Mouse (Mus musculus) left cerebral cortex, adult 8-10 months (tissue): ENCODE results near the gene Nat8f1. TPM values are rescaled to one million over a fixed set of nuclear protein-coding genes. Genes with fewer than 3 reads are reported as not detected.
"Not testable (repeated sequence)": the region's sequence is repeated elsewhere in the genome, so short reads cannot be mapped to it uniquely, and the experiment has no call there.

Source experiments
- DNase-seq, 2 experiments: peaks; one replicate each; pipeline ENCODE4 v3.0.0; 2022; ENCODE audit warnings: low spot score in 2 of 2
- total RNA-seq, 4 experiments: library from RNA; stranded (reverse); gene quantifications; 2 replicates each; pipeline ENCODE4 v1.2.4; 2022

Nat8f1 gene
- total RNA-seq, 4 experiments from 2014 or later = 21.8 to 24.5 (median 22.0) TPM

- no peak for DNase-seq
Measured at GRCm38 (mm10) chr6:85908341-85908740, 7.1 kb downstream of the Nat8f1 start.

DNA sequence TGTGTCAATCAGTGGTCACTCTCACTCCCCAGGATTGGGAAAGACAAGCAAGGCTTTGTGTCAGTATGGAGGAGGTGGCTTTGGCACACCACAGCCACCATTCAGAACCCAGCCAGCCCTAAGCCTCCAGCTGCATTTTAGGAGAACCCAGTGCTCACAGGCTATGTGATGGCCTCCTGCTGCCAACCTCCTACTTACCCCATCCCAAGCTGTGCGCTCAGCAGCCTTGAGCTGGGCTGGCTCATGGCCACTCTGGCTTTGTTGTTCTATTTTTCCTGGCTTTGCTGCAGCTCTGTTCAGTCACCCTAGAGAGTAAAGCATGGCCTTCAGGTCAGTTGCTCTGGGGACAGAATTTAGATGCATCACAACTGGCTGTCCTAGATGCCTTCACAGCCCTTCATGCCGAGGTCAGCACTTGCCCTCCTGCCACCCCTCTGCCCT lies 8.6 kb downstream of the Nat8f1 start:
- DNase-seq = peak; percentile 22 to 86

- peak; percentile 70 to 92 for DNase-seq
Measured at GRCm38 (mm10) chr6:85904642-85905061, 10.8 kb downstream of the Nat8f1 start, which contains the start of gene Nat8f4. Gene Nat8f4, minus strand, starts transcription at chr6:85904884.

GRCm38 (mm10) chr6:85902303-85902702 lies 13.2 kb downstream of the Nat8f1 start:
- DNase-seq = no peak

GRCm38 (mm10) chr6:85898596-85899475 lies 16.7 kb downstream of the Nat8f1 start:
- not testable (repeated sequence) for DNase-seq

DNA sequence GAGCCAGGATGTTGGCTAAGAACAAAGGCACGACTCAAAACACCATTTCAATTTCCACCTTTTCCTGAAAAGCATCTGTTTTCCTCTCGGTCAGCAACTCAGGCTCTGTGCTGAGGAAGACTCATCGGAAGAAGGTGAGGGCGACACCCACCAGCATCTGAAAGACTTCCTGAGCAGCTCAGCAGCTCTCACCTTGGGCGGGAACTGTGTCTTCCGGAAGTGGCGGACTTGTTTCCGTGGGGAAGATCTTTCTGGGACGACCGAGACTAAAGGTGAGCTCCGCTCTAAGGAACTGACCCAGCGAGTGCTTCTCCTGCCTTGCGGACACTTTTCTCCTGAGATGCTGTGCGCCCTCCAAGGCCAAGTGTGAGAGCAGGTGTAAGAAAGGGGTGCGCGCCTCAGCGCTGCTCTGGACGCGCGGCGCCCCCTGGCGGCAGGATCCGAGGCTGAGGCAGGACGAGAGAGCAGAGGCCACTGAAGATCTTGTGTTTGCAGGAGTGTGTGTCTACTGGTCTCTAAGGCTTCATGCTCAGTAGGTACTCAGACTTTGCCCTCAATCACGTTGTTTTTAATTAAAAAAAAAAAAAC lies 20.3 kb downstream of the Nat8f1 start:
- not testable (repeated sequence) for DNase-seq

DNA sequence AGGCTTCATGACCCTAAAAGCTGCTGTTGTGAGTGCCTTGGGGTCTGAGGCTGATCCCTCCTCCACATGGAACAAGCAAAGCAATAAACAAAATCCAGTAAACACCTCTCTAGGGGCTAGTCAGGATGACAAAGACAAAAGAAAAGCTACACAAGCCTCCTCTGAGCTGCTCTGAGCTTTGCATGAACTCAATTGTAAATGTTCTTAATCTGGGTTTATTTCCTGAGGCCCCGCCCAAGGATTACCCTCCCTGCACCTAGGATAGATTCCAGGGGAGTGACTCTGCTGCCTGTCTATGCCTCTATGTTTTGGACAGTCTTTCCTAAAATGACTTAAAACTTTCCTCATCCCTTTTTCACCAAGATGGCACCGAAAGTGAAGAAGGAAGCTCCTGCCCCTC lies 26.5 kb downstream of the Nat8f1 start:
- no peak for DNase-seq

DNA sequence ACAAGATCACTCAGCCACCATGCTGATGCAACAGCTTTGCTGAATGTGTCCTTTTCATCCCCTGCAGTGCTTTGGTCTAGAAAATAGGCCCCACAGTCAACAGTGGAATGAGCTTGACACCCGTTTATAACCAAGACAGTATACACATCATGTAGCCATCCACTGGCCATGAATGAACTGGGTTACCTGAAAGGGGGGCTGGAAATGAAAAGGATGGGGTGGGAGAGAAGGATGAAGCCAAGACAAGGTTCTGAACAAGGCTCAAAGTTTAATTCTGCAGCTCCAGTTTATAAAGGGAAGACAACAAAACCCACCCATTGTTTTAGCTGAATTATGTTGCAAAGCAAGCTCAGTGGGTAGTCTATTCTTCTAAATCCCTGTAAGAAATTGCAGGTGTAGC lies 31.2 kb downstream of the Nat8f1 start:
- DNase-seq = no peak

DNA sequence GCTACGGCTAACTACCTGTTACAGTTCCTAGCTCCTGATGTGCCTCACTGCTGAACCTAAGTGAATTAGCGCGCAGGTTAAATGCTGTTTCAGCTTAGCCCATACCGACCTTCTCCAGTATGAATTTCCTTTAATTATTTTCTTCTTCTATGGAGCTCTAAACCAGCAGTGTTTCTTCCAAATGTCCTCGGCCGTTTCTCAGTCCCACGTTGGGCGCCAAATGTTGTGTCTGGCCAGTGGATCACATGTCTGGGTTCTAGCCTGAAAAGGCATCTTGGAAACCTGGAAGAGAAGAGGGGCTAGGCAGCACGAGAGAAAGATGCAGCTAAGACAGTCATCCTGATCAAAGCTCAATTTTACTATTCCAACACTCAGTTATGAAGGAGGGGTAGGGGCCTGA lies 32.2 kb downstream of the Nat8f1 start:
- not testable (repeated sequence) for DNase-seq

DNA sequence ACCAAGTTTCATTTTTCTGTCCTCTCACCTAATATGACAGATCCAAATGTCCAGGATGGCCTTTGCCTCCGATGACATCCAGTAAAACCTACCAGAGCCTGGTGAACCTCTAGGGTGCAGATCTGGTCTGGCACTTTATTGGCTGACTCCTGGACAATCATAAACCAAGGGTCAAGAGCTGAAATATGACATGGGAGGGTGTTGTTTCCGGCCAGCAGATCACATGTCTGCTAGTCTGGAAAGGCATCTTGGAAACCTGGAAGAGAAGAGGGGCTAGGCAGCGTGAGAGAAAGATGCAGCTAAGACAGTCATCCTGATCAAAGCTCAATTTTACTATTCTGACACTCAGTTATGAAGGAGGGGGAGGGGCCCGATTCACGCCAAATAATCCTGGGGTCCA lies 46.5 kb downstream of the Nat8f1 start, which contains the start of gene Nat8f2:
Gene Nat8f2 (minus strand): TSS at position 153 of the 400 bp plus-strand sequence.
- DNase-seq = not testable (repeated sequence)

DNA sequence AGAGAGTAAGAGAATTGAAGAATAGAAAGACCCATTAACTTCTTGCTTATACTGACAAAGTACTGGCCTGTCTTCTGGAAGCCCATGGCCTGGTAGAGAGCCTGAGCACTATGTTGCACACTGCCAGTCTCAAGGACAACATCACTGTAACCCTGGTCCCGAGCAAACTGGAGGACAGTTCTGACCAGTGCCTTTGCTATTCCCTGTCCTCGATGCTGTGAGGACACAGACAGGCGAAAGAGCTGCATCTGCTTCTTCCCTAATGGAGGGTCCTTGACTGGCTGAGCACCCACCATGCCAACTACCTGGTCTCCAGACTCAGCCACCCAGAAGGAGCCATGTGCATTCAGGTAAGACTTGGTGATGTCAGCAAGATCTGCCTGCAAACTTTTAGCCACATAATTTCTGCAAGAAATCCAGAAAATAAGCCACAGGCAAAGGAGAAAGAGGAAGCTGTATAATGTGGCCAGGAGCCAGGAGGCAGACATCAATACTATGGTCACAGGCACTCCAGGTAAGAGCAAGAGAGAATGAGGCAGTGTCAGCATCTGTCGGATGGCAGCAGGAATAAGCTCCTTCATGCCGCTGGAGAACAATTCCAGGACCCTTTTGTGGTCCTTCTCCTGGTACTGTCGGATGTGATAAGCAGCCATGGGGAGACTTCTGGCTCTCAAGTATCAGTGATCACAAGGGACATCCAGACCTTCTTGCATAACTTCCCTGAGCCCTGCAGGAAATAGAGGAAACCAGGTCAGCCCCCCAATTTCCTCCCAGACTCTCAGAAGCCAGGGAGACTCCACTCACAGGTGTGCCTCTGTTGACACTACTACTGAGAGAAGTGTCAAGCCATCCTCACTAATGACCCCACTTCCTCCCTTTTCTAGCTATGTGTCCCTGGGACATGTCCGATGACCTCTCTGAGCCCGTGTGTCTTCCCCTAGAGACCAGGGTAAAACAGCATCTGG lies 47.5 kb downstream of the Nat8f1 start:
- no peak for DNase-seq

- not testable (repeated sequence) for DNase-seq
Measured at GRCm38 (mm10) chr6:85866995-85867394, 48.5 kb downstream of the Nat8f1 start.

GRCm38 (mm10) chr6:85866166-85866565 lies 49.3 kb downstream of the Nat8f1 start:
- DNase-seq = not testable (repeated sequence)

- DNase-seq = not testable (repeated sequence)
Measured at GRCm38 (mm10) chr6:85864900-85865639, 50.4 kb downstream of the Nat8f1 start.

- DNase-seq = no peak
Measured at GRCm38 (mm10) chr6:85863840-85864239, 51.6 kb downstream of the Nat8f1 start.

GRCm38 (mm10) chr6:85863136-85863535 lies 52.4 kb downstream of the Nat8f1 start:
- no peak for DNase-seq

- no peak for DNase-seq
Measured at GRCm38 (mm10) chr6:85862565-85862964, 52.9 kb downstream of the Nat8f1 start.

DNA sequence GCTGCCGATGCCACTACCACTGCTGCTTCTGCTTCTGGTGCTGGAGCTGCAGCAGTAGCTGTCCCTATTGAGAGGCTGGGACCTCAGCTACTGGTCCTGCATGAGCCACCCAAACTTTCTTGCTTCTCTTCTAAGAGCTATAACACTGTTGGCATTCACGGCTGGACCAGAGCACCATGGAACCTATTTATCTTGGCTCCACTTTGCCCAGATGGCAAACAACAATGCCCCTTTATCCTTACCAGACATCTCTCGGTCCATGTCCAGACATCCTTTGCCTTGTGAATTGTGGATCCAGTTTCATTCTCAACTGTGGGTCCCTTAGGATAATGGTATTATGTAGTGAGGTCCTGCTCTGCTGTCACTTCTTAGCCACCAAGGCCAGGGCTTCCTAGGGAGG lies 54.2 kb downstream of the Nat8f1 start:
- DNase-seq = no peak
